Mouse (Mus musculus) erythroblast, adult 5-6 weeks (primary cell): Measurements from ENCODE around the gene Gsdma3. TPM values are rescaled to one million over a fixed set of nuclear protein-coding genes. Genes with fewer than 3 reads are reported as not detected.
"Not testable (repeated sequence)": the region's sequence is repeated elsewhere in the genome, so short reads cannot be mapped to it uniquely, and the experiment has no call there.

Experiments
- ATAC-seq: replicated peaks from 2 replicates; pipeline ENCODE4 v1.8.0; 2016; ENCODE audit warnings: moderate number of reproducible peaks, mild to moderate bottlenecking, moderate TSS enrichment, inconsistent platforms; ENCODE audit not compliant: poor library complexity, low FRiP score, severe bottlenecking
- total RNA-seq, 2 experiments: library from RNA; stranded (forward) in 1 of 2; stranded (reverse) in 1 of 2; fragments of 150-400 nt in 1 of 2; fragments of 200-764, 138-1000 nt in 1 of 2; gene quantifications; 2 replicates each; pipeline versions ENCODE4 v1.2.3 to v1.2.4; 2015 to 2017; ENCODE audit warnings: low replicate concordance in 2 of 2

Gsdma3 gene
- total RNA-seq, 2 experiments from 2014 or later, result not detected

GRCm38 (mm10) chr11:98595021-98595420 lies 31.1 kb upstream of the Gsdma3 start:
- no peak for ATAC-seq

DNA sequence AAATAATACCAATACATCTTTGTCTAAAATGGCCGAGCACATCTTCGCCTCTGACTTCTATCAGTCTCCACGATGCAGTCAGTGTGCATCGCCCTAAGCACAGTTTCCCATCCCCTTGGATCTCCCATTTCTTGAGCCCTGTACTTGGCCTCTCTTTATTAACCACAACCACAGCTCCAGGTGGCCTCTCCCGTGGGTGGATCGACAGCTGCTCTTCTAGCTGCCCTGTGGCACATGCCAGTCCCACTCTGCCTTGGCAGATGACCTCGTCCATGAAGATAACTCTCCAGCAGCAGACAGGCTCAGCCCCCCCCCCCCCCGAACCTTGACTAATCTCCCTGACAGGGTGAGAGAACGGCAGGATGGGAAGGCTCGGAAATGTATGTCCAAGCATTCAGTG lies 30.7 kb upstream of the Gsdma3 start:
- ATAC-seq, result no peak

DNA sequence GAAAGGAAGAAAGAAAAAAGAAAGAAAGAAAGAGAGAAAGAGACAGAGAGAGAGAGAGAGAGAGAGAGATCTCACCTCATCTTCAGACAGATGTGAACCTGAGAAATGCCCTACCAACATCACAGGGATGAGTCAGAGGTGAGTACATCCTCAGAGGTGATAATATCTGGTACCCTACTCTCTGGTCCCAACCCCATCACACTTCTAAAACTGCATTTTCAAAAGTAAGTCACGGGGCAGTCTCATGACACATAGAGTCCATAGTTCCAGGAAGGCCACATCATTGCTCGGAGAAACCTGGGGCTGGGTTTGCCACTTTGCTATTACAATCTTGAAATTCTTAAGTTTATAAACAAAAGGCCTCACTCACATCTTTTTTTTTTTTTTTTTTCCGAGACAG lies 30.2 kb upstream of the Gsdma3 start:
- no peak for ATAC-seq

- ATAC-seq, result peak; percentile 84
These were observed 28.8 kb upstream of the Gsdma3 start for GRCm38 (mm10) chr11:98597363-98597762.

GRCm38 (mm10) chr11:98597991-98598390 lies 28.2 kb upstream of the Gsdma3 start, which contains the start of gene Lrrc3c:
Lrrc3c (plus strand) TSS chr11:98598291.
- ATAC-seq, result 0 out of 2 replicates have a peak, but pooled peaks have one; percentile 3

- no peak for ATAC-seq
These were observed 27.3 kb upstream of the Gsdma3 start for GRCm38 (mm10) chr11:98598851-98599290.

DNA sequence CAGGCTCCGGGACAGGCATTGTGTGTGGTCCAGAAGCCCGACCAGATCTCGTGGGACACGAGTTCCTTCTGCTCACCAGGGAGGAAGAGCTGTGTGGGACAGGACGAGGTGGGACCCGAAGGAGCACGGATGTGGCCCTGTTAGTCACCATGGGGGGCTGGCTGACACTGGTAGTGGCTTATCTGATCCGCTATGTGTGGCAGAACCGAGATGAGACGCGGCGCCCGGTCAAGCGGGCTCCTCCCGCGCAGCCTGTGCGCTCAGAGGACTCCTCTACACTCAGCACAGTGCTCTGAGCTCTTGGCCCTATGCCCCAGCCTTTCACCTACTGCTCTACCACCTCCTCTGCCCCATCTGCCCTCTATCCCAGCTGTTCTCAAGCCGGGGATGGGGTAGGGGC lies 26.9 kb upstream of the Gsdma3 start:
- ATAC-seq, result no peak

GRCm38 (mm10) chr11:98602090-98602690 lies 24.0 kb upstream of the Gsdma3 start:
- 0 out of 2 replicates have a peak, but pooled peaks have one; percentile 35 for ATAC-seq

GRCm38 (mm10) chr11:98603953-98604352 lies 22.2 kb upstream of the Gsdma3 start:
- no peak for ATAC-seq

DNA sequence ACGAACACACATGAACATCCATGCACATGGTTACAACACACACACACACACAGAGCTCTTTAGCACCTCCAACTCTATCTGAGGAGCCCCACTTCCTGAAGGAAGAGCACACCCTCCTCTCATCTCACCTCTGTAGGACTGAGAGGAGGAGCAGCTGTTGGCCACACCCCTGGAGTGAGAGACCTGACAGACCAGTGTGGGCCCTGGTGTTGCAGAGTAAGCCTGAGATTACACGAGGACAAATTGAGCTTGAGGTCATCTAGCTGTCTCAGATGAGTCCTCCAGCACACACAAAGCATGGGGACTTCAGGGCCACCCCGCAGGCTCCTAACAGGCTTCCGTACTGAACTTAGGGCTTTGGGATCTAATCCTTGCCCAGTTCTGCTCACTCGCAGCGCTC lies 21.2 kb upstream of the Gsdma3 start:
- not testable (repeated sequence) for ATAC-seq

DNA sequence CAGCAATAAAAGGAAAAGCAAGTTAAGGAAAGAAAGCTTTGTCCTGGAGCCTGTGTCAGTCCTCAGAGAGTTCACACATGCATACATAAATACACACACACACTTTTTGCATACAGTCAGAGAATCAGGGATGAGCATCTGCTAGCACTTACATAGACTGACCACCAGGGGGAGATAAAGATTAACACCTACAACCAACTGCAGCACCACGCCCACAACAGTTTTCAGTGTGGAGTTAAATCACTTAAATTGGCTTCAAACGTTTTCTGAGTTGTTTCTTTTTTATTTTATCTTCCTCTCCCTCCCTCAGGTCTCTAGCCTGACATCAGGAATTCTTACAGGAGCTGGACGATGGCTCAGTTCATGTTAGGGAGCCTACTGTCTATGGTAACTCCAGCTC lies 19.4 kb upstream of the Gsdma3 start:
- ATAC-seq, result peak; percentile 88

- no peak for ATAC-seq
These were observed 5.4 kb upstream of the Gsdma3 start for GRCm38 (mm10) chr11:98620791-98621190.

- ATAC-seq, result not testable (repeated sequence)
These were observed 2.2 kb upstream of the Gsdma3 start for GRCm38 (mm10) chr11:98623981-98624380.

DNA sequence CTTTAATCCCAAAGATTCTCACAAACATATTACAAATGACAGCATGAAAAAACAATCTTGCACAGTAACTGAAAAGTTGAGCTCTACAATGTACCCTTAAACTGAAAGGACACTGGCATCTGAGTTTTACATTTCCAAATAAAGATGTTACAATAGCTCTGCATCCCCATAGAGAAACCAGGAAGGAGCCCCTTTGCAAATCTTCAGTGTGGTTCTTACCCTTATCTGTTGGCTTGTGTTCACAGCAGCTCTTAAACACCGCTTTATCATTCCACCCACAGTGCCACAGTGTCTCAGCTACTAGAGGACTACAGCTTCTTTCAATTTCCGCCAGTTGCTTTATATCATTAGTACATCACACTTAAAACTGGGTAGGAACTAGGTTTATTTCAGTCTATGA lies 1.8 kb upstream of the Gsdma3 start:
- not testable (repeated sequence) for ATAC-seq

GRCm38 (mm10) chr11:98628706-98629105 lies 2.5 kb downstream of the Gsdma3 start:
- ATAC-seq, result no peak

DNA sequence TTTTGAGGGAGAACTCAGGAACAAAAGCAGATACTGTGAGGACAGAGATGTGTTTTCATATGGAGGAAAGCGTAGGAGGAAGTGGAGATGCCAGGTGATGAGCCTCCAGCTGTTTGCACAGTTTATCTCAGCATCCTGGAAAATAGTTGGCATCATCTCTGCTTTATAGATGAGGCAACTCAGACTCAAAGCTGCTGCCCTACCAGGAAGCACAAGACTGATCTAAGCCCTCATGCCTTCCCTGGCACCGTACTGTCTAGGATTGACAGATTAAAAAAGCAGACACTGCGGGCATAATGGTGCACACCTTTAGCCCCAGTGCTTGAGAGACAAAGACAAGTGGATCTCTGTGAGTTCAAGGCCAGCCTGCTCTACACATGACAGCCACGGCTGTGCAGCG lies 4.5 kb downstream of the Gsdma3 start:
- no peak for ATAC-seq

GRCm38 (mm10) chr11:98635312-98635970 lies 9.3 kb downstream of the Gsdma3 start:
- ATAC-seq, result peak; percentile 94

DNA sequence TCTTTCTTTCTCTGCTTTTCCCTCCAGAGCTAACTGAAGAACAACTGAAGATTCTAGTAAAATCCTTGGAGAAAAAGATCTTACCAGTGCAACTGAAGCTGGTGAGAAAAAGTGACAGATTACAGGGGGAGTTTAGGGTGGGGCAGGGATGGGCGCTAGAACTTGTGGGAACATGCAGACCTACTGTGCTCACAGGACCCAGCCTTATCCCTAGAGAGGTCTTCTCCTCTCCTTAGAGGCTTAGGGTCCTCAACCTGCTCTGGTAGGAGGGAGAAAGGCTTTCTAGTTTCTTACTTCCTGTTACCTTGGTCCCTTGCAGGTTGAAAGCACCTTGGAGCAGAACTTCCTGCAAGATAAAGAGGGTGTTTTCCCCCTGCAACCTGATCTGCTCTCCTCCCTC lies 11.3 kb downstream of the Gsdma3 start:
- ATAC-seq, result no peak

- no peak for ATAC-seq
These were observed 13.9 kb downstream of the Gsdma3 start for GRCm38 (mm10) chr11:98640091-98640490.

- ATAC-seq, result no peak
These were observed 18.6 kb downstream of the Gsdma3 start for GRCm38 (mm10) chr11:98644757-98645156.

DNA sequence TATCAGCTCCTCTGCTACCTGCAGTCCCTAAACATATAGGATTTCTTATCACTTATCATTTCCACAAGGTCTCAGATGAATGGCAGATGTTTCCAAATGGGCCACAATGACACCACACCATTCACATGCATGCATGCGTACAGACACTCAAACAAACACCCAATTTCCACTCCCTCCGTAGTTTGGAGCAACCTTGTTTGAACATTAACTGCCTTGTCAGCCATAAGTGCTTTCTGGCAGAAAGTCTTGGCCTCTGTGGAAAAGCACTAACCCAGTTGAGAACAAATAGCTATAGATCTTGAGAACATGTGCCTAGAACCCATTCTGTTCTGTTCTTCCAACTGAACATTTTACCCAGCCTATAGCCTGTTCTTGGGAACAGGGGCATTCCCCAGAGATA lies 19.8 kb downstream of the Gsdma3 start:
- no peak for ATAC-seq

GRCm38 (mm10) chr11:98646459-98646858 lies 20.3 kb downstream of the Gsdma3 start, which contains the start of gene Gsdma2:
Gsdma2 (plus strand) TSS chr11:98646759.
- no peak for ATAC-seq
